Mouse (Mus musculus): ENCODE data around the gene Tdrd5.

DNA sequence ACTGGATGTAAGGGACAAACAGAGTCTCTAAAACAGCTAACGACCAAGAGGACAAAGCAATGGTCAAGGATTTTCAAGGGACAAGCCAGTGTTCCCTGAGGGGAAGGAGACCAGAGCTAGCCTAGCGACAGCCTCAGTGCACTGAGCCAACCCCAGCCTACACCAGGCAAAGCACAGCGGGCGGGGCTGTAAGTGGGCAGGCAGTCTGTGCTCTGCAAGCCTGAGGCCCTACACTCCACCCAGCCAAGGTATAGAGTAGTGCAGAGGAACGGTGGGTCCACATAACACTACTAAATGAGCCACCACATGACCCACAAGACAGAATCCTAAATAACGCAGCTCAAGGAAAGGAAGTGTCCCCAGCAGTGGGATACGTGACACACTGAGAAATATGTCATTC, 29.8 kb downstream of the Tdrd5 start:
- TF ChIP-seq POLR2A (IDR thresholded peaks at IDR 0.05; ENCODE audit: insufficient read depth, low read depth, low read length) (no peak), CTCF (IDR thresholded peaks at IDR 0.05) (no peak)
